Mouse (Mus musculus): Measurements from ENCODE around the gene Eps15l1. TPM values are rescaled to one million over a fixed set of nuclear protein-coding genes. Genes with fewer than 3 reads are reported as not detected.

Eps15l1 gene
- polyA plus RNA-seq, 2 experiments, result 16.9 to 21.1 TPM

- DNase-seq (ENCODE audit: low read depth in 3 of 3, low spot score in 3 of 3) (no peak), ATAC-seq (ENCODE audit: insufficient read depth) (no peak)
- 41% methylated on average over 3 of the region's 3 CpGs for WGBS (ENCODE audit: insufficient replicate concordance)
- Histone ChIP-seq H3K27me3 (ENCODE audit: control insufficient read depth, insufficient read depth, low read length) (no peaks in the 10 kb centered on the region), H3K4me2 (ENCODE audit: low read depth) (no peak overlapping the region), H3K36me3 (replicated peaks; ENCODE audit: control insufficient read depth, insufficient read depth, low read depth) (no peaks in the 10 kb centered on the region), H3K9me3 (ENCODE audit: control insufficient read depth, low read length) (no peaks in the 10 kb centered on the region), H3K9ac (replicated peaks) (no peak overlapping the region), H3K27ac (no peak overlapping the region), H3K4me1 (replicated peaks; ENCODE audit: control insufficient read depth in 2 of 2, insufficient read depth in 2 of 2, low read length in 1 of 2) (no peaks in the 10 kb centered on the region), H3K4me3 (ENCODE audit: insufficient read depth in 1 of 2, low read depth in 2 of 2, low read length in 2 of 2) (no peak overlapping the region)
- TF ChIP-seq EP300 (IDR thresholded peaks at IDR 0.05; ENCODE audit: low read depth) (no peak), CTCF (IDR thresholded peaks at IDR 0.05; ENCODE audit: low read depth) (no peak)
These were observed 87.7 kb downstream of the Eps15l1 start for GRCm38 (mm10) chr8:72333429-72334143.

- no peak for DNase-seq (ENCODE audit: low read depth in 3 of 3, low spot score in 3 of 3)
- H3K4me1 ChIP-seq (replicated peaks; ENCODE audit: control insufficient read depth in 2 of 2, insufficient read depth in 2 of 2, low read length in 1 of 2), result no peaks in the 10 kb centered on the region
- no peak for TF ChIP-seq CTCF (IDR thresholded peaks at IDR 0.05; ENCODE audit: low read depth)
- WGBS (ENCODE audit: insufficient replicate concordance), result 67% methylated on average over 4 of the region's 4 CpGs
- H3K9ac ChIP-seq (replicated peaks), result no peak overlapping the region
- no peaks in the 10 kb centered on the region for H3K36me3 ChIP-seq (replicated peaks; ENCODE audit: control insufficient read depth, insufficient read depth, low read depth)
- no peak overlapping the region for H3K27ac ChIP-seq
- no peak overlapping the region for H3K4me2 ChIP-seq (ENCODE audit: low read depth)
- H3K27me3 ChIP-seq (ENCODE audit: control insufficient read depth, insufficient read depth, low read length), result no peaks in the 10 kb centered on the region
- ATAC-seq (ENCODE audit: insufficient read depth), result no peak
- no peaks in the 10 kb centered on the region for H3K9me3 ChIP-seq (ENCODE audit: control insufficient read depth, low read length)
- H3K4me3 ChIP-seq (ENCODE audit: insufficient read depth in 1 of 2, low read depth in 2 of 2, low read length in 2 of 2), result no peak overlapping the region
These were observed 89.6 kb downstream of the Eps15l1 start for GRCm38 (mm10) chr8:72331631-72332030.

- Histone ChIP-seq H3K4me1 (replicated peaks; ENCODE audit: control insufficient read depth in 2 of 2, insufficient read depth in 2 of 2, low read length in 1 of 2) (no peaks in the 10 kb centered on the region), H3K4me2 (ENCODE audit: low read depth) (no peak overlapping the region), H3K4me3 (ENCODE audit: insufficient read depth in 1 of 2, low read depth in 2 of 2, low read length in 2 of 2) (no peak overlapping the region), H3K27me3 (ENCODE audit: control insufficient read depth, insufficient read depth, low read length) (no peaks in the 10 kb centered on the region), H3K36me3 (replicated peaks; ENCODE audit: control insufficient read depth, insufficient read depth, low read depth) (no peaks in the 10 kb centered on the region), H3K27ac (no peak overlapping the region), H3K9me3 (ENCODE audit: control insufficient read depth, low read length) (no peaks in the 10 kb centered on the region), H3K9ac (replicated peaks) (no peak overlapping the region)
- whole genome bisulfite sequencing (ENCODE audit: insufficient replicate concordance), result 61% methylated on average over 6 of the region's 6 CpGs
- no peak for TF ChIP-seq CTCF (IDR thresholded peaks at IDR 0.05; ENCODE audit: low read depth)
- TF ChIP-seq EP300 (IDR thresholded peaks at IDR 0.05; ENCODE audit: low read depth), result no peak
- ATAC-seq (ENCODE audit: insufficient read depth) (no peak), DNase-seq (ENCODE audit: low read depth in 3 of 3, low spot score in 3 of 3) (no peak)
These were observed 90.3 kb downstream of the Eps15l1 start for GRCm38 (mm10) chr8:72330806-72331516.

DNA sequence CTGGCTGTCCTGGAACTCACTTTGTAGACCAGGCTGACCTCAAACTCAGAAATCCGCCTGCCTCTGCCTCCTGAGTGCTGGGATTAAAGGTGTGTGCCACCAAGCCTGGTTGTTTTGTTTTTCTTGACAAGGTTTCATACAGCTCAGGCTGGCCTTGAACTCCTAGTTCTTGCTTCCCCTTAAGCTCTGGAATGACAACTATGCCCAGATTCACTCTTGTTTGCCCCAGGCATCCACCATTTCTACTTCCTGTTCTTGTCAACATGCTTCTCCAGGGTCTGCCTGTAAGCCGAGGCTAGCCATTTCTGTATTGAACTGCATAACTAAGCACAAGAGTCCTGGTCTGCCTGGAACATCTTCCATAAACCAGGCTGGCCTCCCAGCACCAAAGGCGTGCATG, 92.1 kb downstream of the Eps15l1 start:
- no peak overlapping the region for H3K9ac ChIP-seq (replicated peaks)
- H3K4me2 ChIP-seq (ENCODE audit: low read depth), result no peak overlapping the region
- no peaks in the 10 kb centered on the region for H3K9me3 ChIP-seq (ENCODE audit: control insufficient read depth, low read length)
- no peak for TF ChIP-seq CTCF (IDR thresholded peaks at IDR 0.05; ENCODE audit: low read depth)
- no peak for TF ChIP-seq EP300 (IDR thresholded peaks at IDR 0.05; ENCODE audit: low read depth)
- no peaks in the 10 kb centered on the region for H3K36me3 ChIP-seq (replicated peaks; ENCODE audit: control insufficient read depth, insufficient read depth, low read depth)
- no peak overlapping the region for H3K27ac ChIP-seq
- DNase-seq (ENCODE audit: low read depth in 3 of 3, low spot score in 3 of 3) (no peak), ATAC-seq (ENCODE audit: insufficient read depth) (no peak)
- WGBS (ENCODE audit: insufficient replicate concordance), result 51% methylated on average over 3 of the region's 3 CpGs
- H3K4me1 ChIP-seq (replicated peaks; ENCODE audit: control insufficient read depth in 2 of 2, insufficient read depth in 2 of 2, low read length in 1 of 2), result no peaks in the 10 kb centered on the region
- no peak overlapping the region for H3K4me3 ChIP-seq (ENCODE audit: insufficient read depth in 1 of 2, low read depth in 2 of 2, low read length in 2 of 2)
- H3K27me3 ChIP-seq (ENCODE audit: control insufficient read depth, insufficient read depth, low read length), result no peaks in the 10 kb centered on the region

- H3K27me3 ChIP-seq (ENCODE audit: control insufficient read depth, insufficient read depth, low read length), result peaks cover 16% of the 10 kb centered on the region
- ATAC-seq (ENCODE audit: insufficient read depth) (no peak), DNase-seq (ENCODE audit: low read depth in 3 of 3, low spot score in 3 of 3) (no peak)
- no peak overlapping the region for H3K4me3 ChIP-seq (ENCODE audit: insufficient read depth in 1 of 2, low read depth in 2 of 2, low read length in 2 of 2)
- H3K9ac ChIP-seq (replicated peaks), result no peak overlapping the region
- H3K36me3 ChIP-seq (replicated peaks; ENCODE audit: control insufficient read depth, insufficient read depth, low read depth), result no peaks in the 10 kb centered on the region
- H3K4me1 ChIP-seq (replicated peaks; ENCODE audit: control insufficient read depth in 2 of 2, insufficient read depth in 2 of 2, low read length in 1 of 2), result no peaks in the 10 kb centered on the region; a peak in 1 of 4 replicates
- no peaks in the 10 kb centered on the region for H3K9me3 ChIP-seq (ENCODE audit: control insufficient read depth, low read length)
- WGBS (ENCODE audit: insufficient replicate concordance), result 72% methylated on average over 2 of the region's 2 CpGs
- H3K4me2 ChIP-seq (ENCODE audit: low read depth), result no peak overlapping the region
- TF ChIP-seq EP300 (IDR thresholded peaks at IDR 0.05; ENCODE audit: low read depth), result no peak
- TF ChIP-seq CTCF (IDR thresholded peaks at IDR 0.05; ENCODE audit: low read depth), result no peak
- H3K27ac ChIP-seq, result no peak overlapping the region
These were observed 96.6 kb downstream of the Eps15l1 start for GRCm38 (mm10) chr8:72324708-72325107.

Data from liver, embryonic 14.5 days (tissue).